8 mouse cellular contexts compared by ENCODE assay signal in genomic region chr2:152848466-152848865, GRCm38 (mm10). TPM values are rescaled to one million over a fixed set of nuclear protein-coding genes. Genes with fewer than 3 reads are reported as not detected.
DNase-seq lines count a peak whose midpoint lies in the region; ATAC-seq and TF ChIP-seq lines count a peak whose summit lies in the region.

No protein-coding gene starts in this region.

- WGBS in heart, adult 2 months, result 10% methylated on average over 2 of the region's 2 CpGs
- WGBS in forebrain, embryonic 12.5 days, result 7% methylated on average over 2 of the region's 2 CpGs
- 0% methylated on average over 2 of the region's 2 CpGs for WGBS in liver, embryonic 13.5 days (ENCODE audit: insufficient replicate concordance)

- H3K4me3 ChIP-seq in heart, adult 2 months, result peak overlapping the region; percentile 53; the same call in 1 of the 2 replicates
- H3K4me3 ChIP-seq in C2C12 (ENCODE audit: insufficient read depth, poor library complexity, severe bottlenecking), result peak overlapping the region; percentile 89
- peak overlapping the region; percentile 73 for H3K4me3 ChIP-seq in forebrain, embryonic 12.5 days (replicated peaks)
- peak overlapping the region; percentile 89 for H3K4me3 ChIP-seq in liver, embryonic 13.5 days (replicated peaks)

- no peaks in the 10 kb centered on the region; the same call in 1 of the 2 replicates for H3K4me1 ChIP-seq in heart, adult 2 months (ENCODE audit: control insufficient read depth, insufficient read depth, low read length)
- H3K4me1 ChIP-seq in forebrain, embryonic 12.5 days, result peaks cover 27% of the 10 kb centered on the region
- peaks cover 38% of the 10 kb centered on the region for H3K4me1 ChIP-seq in liver, embryonic 13.5 days (replicated peaks)

- DNase-seq in heart, adult 2 months, result no peak
- no peak for DNase-seq in heart, postnatal 14 days
- no peak for DNase-seq in liver, embryonic 13.5 days
- no peak for DNase-seq in layer of hippocampus, adult 9-10 months (ENCODE audit: low spot score)
- no peak for DNase-seq in right cerebral cortex, postnatal 14 days
- no peak for DNase-seq in gastrocnemius, adult 18-20 months (ENCODE audit: low spot score)

- intact Hi-C loops in heart, adult 2 months (cut with DNase I), result loop anchor here (5.0 kb wide), 2 partner anchors 164 to 176 kb away; no protein-coding TSS in a partner anchor
- intact Hi-C loops in heart, postnatal 14 days (cut with DNase I), result no loop called here

- H3K36me3 ChIP-seq in heart, adult 2 months (ENCODE audit: control insufficient read depth, insufficient read depth, low read length), result no peaks in the 10 kb centered on the region
- peaks cover 43% of the 10 kb centered on the region for H3K36me3 ChIP-seq in C2C12 (ENCODE audit: control insufficient read depth, insufficient read depth)
- H3K36me3 ChIP-seq in forebrain, embryonic 12.5 days (replicated peaks), result peaks cover 14% of the 10 kb centered on the region; the same call in 1 of the 2 replicates
- peaks cover 43% of the 10 kb centered on the region for H3K36me3 ChIP-seq in liver, embryonic 13.5 days

- no peak for ATAC-seq in forebrain, embryonic 12.5 days (ENCODE audit: low FRiP score)
- ATAC-seq in liver, embryonic 13.5 days (ENCODE audit: low read depth), result peak; percentile 43

- H3K27ac ChIP-seq in heart, adult 2 months, result no peak overlapping the region
- H3K27ac ChIP-seq in forebrain, embryonic 12.5 days, result peak overlapping the region; percentile 82; the same call in 1 of the 2 replicates
- H3K27ac ChIP-seq in liver, embryonic 13.5 days, result peak overlapping the region; percentile 95

- H3K27me3 ChIP-seq in heart, adult 2 months (ENCODE audit: control insufficient read depth, insufficient read depth, low read length), result no peaks in the 10 kb centered on the region
- no peaks in the 10 kb centered on the region for H3K27me3 ChIP-seq in C2C12 (ENCODE audit: control insufficient read depth, insufficient read depth, insufficient read length)
- no peaks in the 10 kb centered on the region for H3K27me3 ChIP-seq in forebrain, embryonic 12.5 days
- no peaks in the 10 kb centered on the region for H3K27me3 ChIP-seq in liver, embryonic 13.5 days

- H3ac ChIP-seq in C2C12 (ENCODE audit: control insufficient read depth, insufficient read length, low read depth), result peak overlapping the region; percentile 92

- H3K79me2 ChIP-seq in heart, adult 2 months (replicated peaks; ENCODE audit: control insufficient read depth, insufficient read depth, low read length), result no peaks in the 10 kb centered on the region
- peaks cover 57% of the 10 kb centered on the region for H3K79me2 ChIP-seq in C2C12 (ENCODE audit: control insufficient read depth, insufficient read depth)

- H3K4me2 ChIP-seq in forebrain, embryonic 12.5 days, result peak overlapping the region; percentile 70
- peak overlapping the region; percentile 78 for H3K4me2 ChIP-seq in liver, embryonic 13.5 days

- TF ChIP-seq POLR2A in heart, adult 2 months (IDR thresholded peaks at IDR 0.05; ENCODE audit: insufficient read depth, low read depth, low read length), result no peak

- peaks cover 54% of the 10 kb centered on the region for H3K79me3 ChIP-seq in C2C12 (ENCODE audit: low read depth)

- no peak for TF ChIP-seq CTCF in heart, adult 2 months (IDR thresholded peaks at IDR 0.05)
- TF ChIP-seq CTCF in C2C12 (IDR thresholded peaks at IDR 0.05; ENCODE audit: control insufficient read depth, insufficient read depth, insufficient read length), result no peak

- no peak for TF ChIP-seq EP300 in heart, adult 2 months (IDR thresholded peaks at IDR 0.05; ENCODE audit: insufficient read depth, low read depth, low read length)

- no peaks in the 10 kb centered on the region for H3K9me3 ChIP-seq in forebrain, embryonic 12.5 days
- no peaks in the 10 kb centered on the region for H3K9me3 ChIP-seq in liver, embryonic 13.5 days (replicated peaks)

- no peak overlapping the region; the same call in 1 of the 2 replicates for H3K9ac ChIP-seq in heart, adult 2 months (ENCODE audit: low read depth, low read length)
- H3K9ac ChIP-seq in forebrain, embryonic 12.5 days, result peak overlapping the region; percentile 77
- H3K9ac ChIP-seq in liver, embryonic 13.5 days, result peak overlapping the region; percentile 91

TF ChIP-seq in C2C12, 6 proteins besides CTCF, POLR2A, EP300 and RAD21:
- TF ChIP-seq MYOD1 (IDR thresholded peaks at IDR 0.05; ENCODE audit: control insufficient read depth, insufficient read length, low read depth) (no peak), CEBPB (IDR thresholded peaks at IDR 0.05; ENCODE audit: low read depth) (no peak), MAX (IDR thresholded peaks at IDR 0.05) (no peak), MYOG (IDR thresholded peaks at IDR 0.05; ENCODE audit: control insufficient read depth, extremely low read depth, insufficient read length) (no peak), USF1 (IDR thresholded peaks at IDR 0.05; ENCODE audit: low read depth) (no peak), FOSL1 (IDR thresholded peaks at IDR 0.05; ENCODE audit: insufficient read depth, low read length, poor library complexity, severe bottlenecking) (no peak)

RNA-seq across cellular contexts. Expression of gene Tpx2, which starts 0.7 kb away (rescaled TPM):
- 1 to 10 TPM in 1 of 2 experiments, under 1 TPM in 1; 0.75 to 1.1 TPM for total RNA-seq in heart, adult 2 months (2021)
- polyA plus RNA-seq in heart, adult 2 months (2012; rRNA removed), result 0.18 and 0.50 TPM in 2 replicates
- total RNA-seq in heart, postnatal 14 days (2021), result 1 to 10 TPM; 4.4 to 8.5 TPM
- polyA plus RNA-seq in C2C12 (2012; fragmentation: generic; extraction: Trizol), result 54.8 TPM
- 133 and 156 TPM in 2 replicates for polyA plus RNA-seq in forebrain, embryonic 12.5 days (2016; fragmentation: Nextera tagmentation; extraction: Ambion mirVana)
- 59.8 and 79.4 TPM in 2 replicates for polyA plus RNA-seq in liver, embryonic 13.5 days (2015; fragmentation: Nextera tagmentation; extraction: Ambion mirVana)
- total RNA-seq in gastrocnemius, adult 18-20 months (2021), result 1 to 10 TPM; 1.6 to 5.3 TPM

RNA-seq across cellular contexts. Expression of gene Bcl2l1, which starts 16.9 kb away (rescaled TPM):
- 100 to 1,000 TPM in 1 of 2 experiments, 10 to 100 TPM in 1; 51.9 to 102 TPM for total RNA-seq in heart, adult 2 months (2021)
- 48.1 and 51.2 TPM in 2 replicates for polyA plus RNA-seq in heart, adult 2 months (2012; rRNA removed)
- total RNA-seq in heart, postnatal 14 days (2021), result 10 to 100 TPM; 79.8 to 92.2 TPM
- 67.3 TPM for polyA plus RNA-seq in C2C12 (2012; fragmentation: generic; extraction: Trizol)
- 159 and 164 TPM in 2 replicates for polyA plus RNA-seq in forebrain, embryonic 12.5 days (2016; fragmentation: Nextera tagmentation; extraction: Ambion mirVana)
- 148 and 164 TPM in 2 replicates for polyA plus RNA-seq in liver, embryonic 13.5 days (2015; fragmentation: Nextera tagmentation; extraction: Ambion mirVana)
- 10 to 100 TPM; 20.6 to 30.6 TPM for total RNA-seq in gastrocnemius, adult 18-20 months (2021)

Comparison
In these comparisons a context has a peak if more than half of its experiments do, and no peak if none do; other contexts are left out.
1. RNA of gene Tpx2, which starts 0.7 kb away (polyA plus RNA-seq): 133 to 156 TPM in forebrain, embryonic 12.5 days, 59.8 to 79.4 TPM in liver, embryonic 13.5 days and 54.8 TPM in C2C12 (single experiment); 0.18 to 0.50 TPM in heart, adult 2 months; every median in the first group is over 10 times any median in the second.
2. Peak in every context shown above with its lines, with median percentiles within 50 percentile points of each other: H3K4me3 ChIP-seq.